Mouse (Mus musculus): ENCODE data around the gene Rpl41.

The Rpl41 gene

DNA sequence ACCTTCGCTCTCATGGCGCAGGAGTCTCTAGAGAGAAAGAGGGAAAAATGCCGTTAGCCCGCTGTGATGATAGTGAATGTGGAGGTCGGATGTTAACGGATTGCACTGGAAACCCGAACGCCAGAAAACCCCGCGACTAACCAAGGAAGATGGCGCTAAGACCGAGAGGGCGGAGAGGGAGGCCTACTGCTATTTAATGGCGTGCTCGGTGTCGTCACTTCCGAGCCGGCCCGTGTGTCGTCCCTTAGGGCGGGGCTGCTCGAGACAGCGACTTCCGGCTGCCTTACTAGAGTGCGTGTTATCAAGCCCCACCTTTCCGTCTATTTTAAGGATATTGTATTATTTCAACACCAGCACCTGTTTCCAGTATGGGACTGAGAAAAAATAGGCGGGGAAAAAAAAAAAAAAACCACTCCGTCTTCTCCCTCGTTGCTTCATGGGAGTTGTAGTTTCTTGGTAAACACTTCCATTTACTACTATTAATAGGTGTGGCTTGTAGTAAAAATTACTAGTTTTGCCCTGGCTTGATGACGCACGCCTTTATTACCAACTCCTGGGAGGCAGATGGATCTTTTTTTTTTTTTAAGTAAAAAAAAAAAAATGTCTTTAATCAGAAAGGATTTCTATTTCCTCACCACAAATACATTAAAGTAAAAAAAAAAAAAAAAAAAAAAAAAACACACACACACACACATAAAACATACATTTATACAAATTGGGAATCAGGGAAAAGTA is at the start of gene Rpl41:
Gene Rpl41, minus strand, starts transcription at position 359 of the 735 bp plus-strand sequence.
- in situ Hi-C loops (cut with MboI, MseI), result no loop called here

DNA sequence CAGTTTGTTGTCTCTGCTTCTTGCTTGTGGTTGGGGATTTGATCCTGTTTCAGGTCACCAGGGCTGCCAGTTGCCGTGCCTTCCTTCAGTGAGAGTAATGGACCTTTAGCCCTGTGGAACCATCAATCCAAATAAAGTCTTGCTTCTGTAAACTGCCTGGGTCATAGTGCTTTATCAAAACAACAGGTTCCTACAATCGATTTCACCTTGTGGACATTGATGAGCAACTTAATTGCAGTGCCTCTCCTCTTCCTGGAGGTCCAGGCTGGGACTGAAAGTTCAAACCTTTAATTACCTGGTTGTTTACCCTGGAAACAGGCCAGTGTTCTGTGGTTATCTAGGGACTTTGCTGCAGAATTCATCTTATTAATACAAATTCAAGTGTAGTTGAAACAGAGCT is 49.4 kb upstream of the Rpl41 start:
- in situ Hi-C loops (cut with MboI, MseI), result no loop called here

DNA sequence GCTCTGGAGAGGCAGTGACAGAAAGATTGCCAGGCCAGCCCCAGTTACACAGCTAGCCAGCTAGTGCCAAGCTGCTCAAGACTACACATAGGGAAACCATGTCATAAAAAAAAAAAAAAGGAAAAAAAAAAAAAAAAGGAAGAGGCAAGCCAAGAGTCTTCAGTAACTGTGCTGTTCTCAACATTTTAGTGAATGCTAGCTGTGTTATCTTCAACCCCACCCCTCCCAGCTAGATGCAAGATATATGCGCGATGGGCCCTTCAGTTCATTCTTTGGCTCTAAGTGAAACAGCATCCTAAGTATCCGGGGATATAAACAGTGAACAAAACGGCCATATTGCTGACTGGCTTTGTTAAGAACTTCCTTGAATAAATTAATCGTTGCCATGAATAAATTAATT is 43.7 kb upstream of the Rpl41 start:
- in situ Hi-C loops (cut with MboI, MseI), result no loop called here

DNA sequence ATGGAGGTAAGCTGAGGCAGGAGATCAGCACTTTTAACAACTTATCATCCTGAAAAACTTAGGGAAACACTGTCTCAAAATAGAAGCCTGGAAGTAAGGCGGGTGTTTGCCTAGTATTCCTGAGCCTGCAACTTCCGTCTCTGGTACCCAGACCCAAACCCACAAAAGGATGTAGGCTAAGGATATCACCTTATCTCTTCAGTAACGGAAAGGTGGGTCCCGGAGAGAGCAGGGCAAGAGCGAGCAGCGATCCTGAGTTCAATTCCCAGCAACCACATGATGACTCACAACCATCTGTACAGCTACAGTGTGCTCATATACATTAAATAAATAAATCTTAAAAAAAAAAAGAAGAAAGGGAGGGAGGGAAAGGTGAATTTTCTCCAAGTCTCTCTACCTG is 42.3 kb upstream of the Rpl41 start:
- in situ Hi-C loops (cut with MboI, MseI), result no loop called here

DNA sequence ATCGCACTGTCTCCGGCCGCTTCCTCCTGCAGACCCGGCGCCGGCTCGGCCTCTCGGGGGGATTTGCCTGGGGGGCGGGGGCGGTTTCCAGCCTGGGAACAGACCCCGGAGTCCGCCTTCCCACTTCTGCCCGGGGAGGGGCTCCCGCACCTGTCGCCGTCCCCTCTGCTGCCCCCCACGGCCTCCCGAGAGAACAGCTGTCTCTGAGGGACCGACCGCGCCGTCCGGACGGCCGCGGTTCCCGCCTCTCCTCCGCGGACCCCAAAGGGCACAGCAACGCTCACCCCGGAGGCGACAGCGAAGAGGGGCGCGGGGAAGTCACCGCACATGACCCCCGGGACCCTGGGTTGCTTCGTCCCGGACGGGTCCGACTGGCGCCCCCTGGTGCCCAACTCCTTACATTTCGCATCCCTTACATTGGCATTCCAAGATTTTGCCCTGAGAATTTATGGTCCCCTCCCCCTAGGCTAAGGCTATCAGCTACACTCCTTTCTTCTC is 41.1 kb upstream of the Rpl41 start:
- in situ Hi-C loops (cut with MboI, MseI), result no loop called here

DNA sequence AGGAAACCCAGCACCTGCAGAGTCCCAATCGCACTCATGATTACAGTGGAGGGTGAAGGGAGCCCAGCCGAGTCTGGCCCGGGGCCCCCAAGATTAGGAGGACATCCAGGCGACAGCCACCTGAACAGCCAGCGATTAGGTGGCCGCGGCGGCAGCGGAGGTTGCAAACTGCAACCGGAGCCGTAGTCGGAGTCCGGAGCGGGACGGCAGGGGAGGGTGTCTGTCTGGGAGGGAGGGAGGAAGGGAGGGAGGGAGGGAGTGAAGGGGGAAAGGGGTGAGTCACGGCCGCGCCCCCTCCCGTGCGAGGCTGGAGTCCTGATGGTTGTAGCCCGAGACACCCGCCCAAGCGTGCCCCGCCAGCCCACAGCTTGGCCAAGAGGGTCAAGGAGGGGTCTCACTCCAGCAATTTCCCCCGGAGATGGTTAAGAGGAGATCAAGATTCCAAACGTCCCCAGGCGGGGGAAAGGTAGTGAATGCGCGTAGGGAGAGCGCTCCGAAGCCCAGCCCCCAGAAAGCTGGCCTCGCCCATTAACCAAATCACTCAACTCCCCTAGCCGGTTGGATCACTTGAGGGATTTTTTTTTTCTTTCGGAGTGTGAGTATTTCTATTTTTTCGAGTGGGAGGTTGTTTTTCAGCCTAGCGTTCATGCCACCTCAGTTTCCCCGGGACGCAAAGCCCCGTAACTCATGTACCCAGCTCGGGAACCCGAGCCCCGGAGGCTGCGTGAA is 40.5 kb upstream of the Rpl41 start, which contains the start of gene Erbb3:
Gene Erbb3, minus strand, starts transcription at position 189 of the 729 bp plus-strand sequence.
- in situ Hi-C loops (cut with MboI, MseI), result no loop called here

DNA sequence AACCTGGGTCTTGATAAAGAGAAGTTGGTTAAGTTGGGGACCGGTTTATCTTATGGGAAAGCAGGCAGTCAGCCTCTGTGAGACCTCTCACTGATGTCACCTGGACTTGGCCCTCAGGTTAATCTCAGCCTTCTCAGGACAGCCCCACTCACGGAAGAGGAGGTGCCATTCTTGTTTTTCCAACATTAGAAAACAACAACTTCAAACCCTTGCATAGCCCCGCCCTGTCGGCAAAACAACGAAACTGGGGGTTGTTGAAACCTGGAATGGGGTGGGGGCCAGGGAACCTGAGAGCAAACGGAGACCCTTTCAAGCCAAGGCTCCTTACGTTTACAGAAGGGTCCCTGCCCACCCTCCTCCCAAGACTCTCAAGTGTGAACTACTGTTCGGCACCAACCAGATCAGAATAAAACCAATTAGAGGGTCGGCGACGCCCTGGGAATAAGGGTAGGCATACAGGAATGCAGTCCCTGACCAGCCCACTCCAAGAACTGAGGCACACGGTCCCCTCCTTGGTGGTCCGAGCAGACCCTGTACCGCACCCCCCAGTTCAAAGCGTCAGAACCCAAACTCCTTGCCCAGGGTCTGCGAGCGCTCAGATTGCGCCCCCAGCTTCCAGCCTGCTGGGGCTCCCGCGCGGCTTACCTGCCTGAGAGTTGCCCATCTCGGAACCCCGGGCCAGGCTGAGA is 39.8 kb upstream of the Rpl41 start:
- in situ Hi-C loops (cut with MboI, MseI), result no loop called here

DNA sequence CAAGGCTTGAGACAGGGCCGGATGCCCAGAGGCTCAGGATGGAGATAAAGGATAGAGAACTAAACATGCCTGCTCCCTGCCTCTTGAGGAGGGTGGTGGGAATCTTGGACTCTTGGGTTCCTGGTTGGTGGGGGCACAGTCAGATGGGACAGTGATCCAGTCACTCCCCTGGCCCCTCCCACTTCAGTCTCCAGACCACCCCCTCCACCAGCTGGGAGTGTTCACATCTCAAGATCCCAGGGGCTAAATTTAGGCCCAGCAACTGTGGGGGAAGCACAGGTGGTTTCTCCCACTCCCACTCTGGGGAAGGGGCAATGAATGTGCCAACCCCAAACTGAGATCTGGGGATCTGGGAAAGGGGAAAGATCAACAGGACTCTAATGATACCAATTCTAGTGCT is 39.0 kb upstream of the Rpl41 start:
- in situ Hi-C loops (cut with MboI, MseI), result no loop called here

DNA sequence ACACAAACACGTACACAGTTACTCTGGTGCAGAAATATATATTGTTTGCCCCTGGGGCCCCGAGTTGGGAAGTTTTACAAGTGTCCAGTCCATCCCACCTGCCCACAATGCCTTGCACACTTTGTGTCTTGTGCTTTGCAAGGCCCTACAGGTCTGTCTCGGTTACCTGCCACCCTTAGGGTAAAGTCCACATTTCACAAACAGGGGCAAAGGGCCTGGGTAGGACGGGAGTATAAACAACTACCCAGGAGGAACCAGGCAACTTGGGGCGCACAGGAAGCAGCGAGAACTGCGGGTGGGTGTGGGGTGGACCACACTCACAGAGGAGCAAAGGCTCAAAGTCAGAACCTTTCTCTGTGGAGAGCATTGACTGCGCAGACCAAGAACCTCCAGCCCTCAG is 38.6 kb upstream of the Rpl41 start:
- in situ Hi-C loops (cut with MboI, MseI), result no loop called here

DNA sequence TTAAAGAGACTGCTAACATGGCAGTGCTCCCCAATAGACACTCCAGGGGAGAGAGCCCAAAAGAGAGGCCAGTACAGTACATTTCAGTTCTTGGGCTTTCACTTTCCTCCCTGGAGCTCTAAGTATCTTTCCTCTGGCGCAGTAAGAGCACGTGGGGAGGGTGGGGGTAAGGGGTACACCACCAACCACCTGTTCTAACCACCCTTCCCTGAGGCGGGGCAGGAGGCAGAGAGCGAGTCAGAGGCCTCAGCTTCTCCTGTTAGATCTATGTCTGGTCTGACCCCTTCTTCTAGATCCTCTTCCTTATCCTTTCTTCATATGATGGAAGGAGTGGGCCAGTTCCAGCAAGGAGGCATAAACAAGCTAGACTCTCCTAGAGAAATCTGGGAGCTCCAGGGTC is 38.0 kb upstream of the Rpl41 start:
- in situ Hi-C loops (cut with MboI, MseI), result no loop called here

DNA sequence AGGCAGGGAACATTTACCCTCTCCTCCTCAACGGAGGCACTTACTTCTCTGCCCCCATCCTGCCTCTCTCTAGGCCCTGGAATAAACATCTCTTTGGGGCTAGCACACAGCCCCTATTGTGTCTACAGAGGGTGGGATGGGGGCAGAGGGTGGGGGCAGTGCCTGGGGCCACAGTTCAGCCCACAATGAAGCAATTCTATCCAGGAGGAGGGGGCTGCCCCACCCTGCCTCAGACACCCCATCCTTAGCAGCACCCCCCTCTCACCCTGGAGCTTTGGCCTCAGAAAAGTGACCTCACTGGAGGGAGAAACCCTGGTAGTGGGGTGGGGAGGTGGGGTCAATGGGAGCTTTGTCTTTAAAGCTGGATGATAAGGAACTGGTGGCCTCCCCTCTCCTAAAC is 37.4 kb upstream of the Rpl41 start:
- in situ Hi-C loops (cut with MboI, MseI), result no loop called here

DNA sequence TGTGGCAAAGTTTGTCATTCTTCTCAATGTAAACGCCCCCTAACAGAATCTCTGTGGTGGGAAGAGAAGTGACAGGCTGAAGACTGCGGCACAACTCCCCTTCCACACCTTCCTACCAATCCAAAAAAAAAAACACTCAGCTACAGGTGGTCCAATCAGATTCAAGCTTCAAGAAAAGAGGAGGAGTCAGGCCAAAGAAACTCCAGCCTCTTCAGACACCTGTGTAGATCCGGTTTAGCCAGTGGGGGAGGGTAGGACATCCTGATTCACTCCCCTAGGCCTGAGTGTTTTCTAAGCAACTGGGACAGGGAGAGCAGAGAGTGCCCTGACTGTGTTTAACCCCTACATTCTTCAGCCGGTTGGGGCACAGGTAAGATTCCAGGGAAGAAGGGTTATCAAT is 35.3 kb upstream of the Rpl41 start:
- in situ Hi-C loops (cut with MboI, MseI), result no loop called here

DNA sequence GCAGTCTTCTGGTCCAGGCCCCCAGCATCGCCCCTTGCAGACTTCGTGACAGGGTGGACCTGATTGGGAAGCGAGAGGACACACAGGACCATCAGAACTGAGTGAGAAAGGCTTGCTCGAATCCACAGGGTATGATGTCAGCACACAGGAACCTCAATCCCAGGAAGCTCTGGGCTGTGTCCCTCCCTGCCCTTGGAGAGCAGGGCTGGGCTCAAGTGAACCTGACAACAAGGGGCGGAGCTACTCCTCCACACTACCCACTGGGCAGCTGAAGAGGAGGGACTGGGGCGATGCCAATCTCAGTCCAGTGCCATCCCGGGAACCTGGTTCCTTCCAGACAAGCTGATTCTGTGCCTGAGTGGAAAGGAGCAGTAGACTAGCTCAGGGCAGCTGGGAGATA is 34.5 kb upstream of the Rpl41 start:
- in situ Hi-C loops (cut with MboI, MseI), result no loop called here

DNA sequence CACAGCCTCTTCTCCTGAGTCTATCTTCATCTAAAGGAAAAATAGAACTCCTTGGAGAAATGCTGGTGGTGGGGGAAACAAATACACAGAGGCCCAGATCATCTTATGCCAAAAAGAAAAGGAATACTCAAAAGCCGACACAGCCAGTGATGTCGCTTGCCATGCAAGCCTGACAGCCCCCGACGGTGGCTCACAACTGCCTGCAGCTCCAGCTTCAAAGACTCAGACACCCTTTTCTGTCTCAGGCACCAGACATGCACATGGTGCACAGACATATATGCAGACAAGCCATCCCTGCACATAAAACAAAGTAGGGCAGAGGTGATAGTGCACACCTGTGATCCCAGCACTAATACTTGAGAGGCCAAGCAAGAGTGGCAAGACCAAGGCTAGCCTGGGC is 30.6 kb upstream of the Rpl41 start:
- in situ Hi-C loops (cut with MboI, MseI), result no loop called here

DNA sequence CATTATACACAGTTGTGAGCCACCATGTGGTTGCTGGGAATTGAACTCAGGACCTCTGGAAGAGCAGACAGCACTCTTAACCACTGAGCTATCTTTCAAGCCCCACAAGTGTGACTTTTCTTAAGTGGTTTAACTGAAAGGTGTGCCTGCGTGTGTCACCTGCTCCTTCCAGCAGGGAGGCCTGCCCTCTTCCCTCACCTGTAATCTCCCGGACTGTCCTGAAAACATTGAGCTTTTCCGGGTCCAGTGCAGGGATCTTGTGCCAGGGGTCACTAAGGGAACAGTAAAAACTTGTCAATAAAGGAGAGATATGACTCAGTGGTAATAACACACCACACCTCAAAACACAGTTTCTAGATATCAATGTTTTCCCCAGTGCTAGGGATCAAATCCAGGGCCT is 30.2 kb upstream of the Rpl41 start:
- in situ Hi-C loops (cut with MboI, MseI), result no loop called here

DNA sequence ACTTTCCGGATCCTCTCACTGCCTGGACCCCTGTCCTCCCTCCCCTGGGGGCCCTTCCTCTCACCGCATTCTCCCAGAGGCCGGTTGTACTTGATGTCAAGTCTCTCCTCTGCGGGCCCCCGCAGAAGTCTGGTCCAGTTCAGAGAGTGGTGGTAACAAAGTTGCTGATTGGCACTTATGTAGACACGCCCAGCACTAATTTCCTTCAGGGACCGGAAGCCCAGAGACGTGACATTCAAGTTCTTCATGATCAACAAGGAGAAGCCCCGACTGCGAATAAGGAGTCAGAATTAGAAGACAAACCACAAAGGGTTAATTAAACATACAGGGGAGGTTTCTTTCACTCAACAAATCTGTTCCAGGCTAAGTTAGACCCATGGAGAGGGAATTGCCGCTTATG is 29.2 kb upstream of the Rpl41 start:
- in situ Hi-C loops (cut with MboI, MseI), result no loop called here

DNA sequence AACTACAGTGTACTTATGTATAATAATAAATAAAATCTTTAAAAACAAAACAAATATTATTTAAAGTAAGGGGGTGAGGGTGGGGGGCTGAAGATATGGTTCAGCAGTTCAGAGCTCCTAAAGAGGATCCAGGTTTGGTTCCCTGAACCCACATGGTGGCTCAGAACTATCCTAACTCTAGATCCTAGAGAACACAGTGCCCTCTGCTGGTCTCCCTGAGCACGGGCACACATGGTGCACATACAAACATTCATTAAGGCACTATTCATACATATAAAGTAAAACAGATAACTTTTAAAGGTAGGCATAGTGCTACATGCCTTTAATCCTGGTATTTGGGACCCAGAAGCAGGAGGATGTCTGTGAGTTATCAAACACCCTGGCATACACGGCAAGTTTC is 26.0 kb upstream of the Rpl41 start:
- in situ Hi-C loops (cut with MboI, MseI), result no loop called here

DNA sequence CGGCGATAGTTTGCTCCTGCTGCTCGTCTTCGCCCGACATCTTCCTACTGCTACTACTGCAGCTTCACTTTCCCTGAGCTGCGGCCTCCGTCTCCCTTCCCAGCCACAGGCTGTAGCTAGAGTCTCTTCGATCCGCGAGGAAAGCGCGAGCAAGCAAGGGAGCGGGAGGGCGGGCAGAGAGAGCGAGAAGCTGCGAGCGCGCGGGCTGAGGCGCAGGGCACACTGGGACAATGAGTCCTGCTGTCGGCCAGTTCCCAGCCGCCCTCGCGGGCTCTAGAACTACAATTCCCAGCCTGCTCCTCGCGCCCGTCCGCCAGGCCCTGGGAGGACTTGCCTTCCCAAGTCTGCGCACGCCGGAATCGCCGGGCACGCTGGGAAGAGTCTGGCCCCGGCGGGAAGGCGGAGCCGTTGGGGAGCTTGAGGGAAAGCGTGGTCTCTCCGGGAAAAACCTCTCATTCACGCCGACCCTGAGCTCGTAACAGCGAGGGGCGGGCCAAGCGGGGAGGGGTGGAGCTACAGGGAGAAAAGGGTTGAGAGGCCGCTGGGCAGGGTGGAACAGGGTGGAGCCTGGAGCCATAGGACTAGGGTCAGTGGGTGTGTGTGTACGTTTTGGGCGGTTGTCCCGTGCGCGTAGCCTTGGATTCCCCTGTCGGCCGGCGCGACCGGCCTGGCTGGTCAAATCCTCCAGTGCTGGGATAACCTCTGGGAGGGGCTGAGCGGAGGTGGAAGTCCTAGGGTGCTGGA is 16.9 kb upstream of the Rpl41 start, which contains the start of gene Pa2g4:
Gene Pa2g4, minus strand, starts transcription at position 200 of the 744 bp plus-strand sequence.
- in situ Hi-C loops (cut with MboI, MseI), result no loop called here

DNA sequence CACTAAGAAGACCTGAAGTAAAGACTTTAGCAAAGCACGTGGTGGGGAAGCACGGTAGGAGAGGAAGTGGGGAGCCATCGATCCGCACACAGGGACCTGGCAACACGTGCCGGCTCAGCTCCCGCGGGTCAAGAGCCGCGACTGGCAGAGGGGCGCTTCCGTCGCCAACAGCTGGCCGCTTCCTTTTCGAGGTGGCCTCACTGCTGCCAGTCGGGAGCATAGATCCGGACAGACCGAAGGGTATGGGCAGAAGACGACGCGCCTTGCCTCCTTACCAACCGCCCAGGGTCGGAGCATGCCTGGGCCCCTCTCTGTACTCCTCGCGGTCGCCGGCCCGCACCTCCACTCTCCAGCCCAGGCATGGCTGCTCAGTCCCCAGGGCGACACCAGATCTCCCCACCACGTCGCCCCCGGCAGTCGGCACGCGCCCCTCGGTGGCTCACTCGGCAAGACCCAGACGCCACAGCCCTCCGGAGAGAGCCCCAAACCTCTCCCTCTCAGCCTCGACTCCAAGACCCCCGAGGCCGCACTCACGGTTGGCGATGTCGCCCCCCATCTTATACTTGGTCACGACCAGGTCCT is 16.2 kb upstream of the Rpl41 start:
- in situ Hi-C loops (cut with MboI, MseI), result no loop called here

DNA sequence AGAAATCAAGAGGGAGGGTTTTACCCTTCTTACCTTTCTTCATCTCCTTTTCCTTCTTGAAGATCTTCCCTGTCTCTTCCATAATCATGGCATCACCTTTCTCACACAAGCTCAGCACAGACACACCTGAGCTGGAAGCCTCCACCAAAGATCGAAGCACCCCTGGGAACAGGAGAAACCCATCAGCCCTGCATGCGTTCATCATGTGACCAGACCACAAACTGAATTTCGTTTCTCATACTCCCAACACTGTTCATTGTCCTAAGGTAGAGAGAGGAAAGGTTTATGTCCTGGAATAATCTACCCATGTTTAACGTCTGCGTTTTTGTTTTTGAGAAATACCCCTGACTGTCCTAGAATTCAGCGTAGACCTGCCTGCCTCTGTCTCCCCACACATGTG is 14.4 kb upstream of the Rpl41 start:
- in situ Hi-C loops (cut with MboI, MseI), result no loop called here

DNA sequence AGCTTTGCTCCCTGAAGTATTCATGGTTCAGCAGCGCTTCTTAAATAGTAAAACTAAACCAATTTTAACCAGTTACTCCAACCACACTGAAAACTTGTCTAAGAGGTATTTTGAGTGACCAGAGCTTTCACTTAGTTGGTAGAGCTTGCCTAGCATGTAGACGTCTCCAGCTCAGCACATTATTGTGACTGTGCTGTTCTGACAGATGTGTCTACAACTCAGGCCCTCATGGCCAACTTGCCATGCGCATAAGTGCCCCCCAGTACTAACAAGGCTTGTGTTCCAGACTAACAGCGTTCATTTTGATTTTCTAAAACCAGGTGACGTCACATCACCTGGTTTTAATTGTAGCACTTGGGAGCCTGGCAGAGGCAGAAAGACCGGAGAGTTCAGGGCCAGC is 7.9 kb upstream of the Rpl41 start:
- in situ Hi-C loops (cut with MboI, MseI), result no loop called here

Measured in T-helper 1 cell (primary cell).